Mouse (Mus musculus) embryo, embryonic 10.5 days (tissue): ENCODE measurements at regions not wholly inside any gene's neighbourhood (a gene's known extent, or its start where the extent isn't known, plus 50 kb on each side); places are given as distances from the start of the nearest gene placed in this dataset.
A peak's percentile ranks its signal among the peaks of the same experiment; 100 is the strongest.

Experiments
- DNase-seq: peaks from one replicate; pipeline ENCODE4 v3.0.0-alpha.2; 2015; ENCODE audit warnings: low spot score

DNA sequence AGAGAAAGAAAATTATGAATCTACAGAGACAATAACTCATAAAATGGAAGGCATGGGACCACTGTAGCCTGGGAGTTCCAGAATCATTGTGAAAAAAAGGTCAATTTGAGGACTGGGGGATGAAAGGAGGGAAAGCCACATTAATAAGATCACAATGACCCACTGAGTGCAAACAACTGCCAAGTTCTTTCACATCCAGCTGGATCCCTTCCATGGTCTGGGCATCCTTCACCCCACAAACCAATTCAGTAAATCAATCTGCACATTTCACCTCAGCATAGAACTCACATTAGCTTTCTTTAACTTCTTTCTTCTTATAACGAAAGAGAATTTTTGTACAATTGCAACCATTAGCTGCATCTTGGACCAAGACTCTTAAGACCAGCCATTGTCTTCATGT, 169.4 kb downstream of the Gm19410 start:
- no peak for DNase-seq

DNA sequence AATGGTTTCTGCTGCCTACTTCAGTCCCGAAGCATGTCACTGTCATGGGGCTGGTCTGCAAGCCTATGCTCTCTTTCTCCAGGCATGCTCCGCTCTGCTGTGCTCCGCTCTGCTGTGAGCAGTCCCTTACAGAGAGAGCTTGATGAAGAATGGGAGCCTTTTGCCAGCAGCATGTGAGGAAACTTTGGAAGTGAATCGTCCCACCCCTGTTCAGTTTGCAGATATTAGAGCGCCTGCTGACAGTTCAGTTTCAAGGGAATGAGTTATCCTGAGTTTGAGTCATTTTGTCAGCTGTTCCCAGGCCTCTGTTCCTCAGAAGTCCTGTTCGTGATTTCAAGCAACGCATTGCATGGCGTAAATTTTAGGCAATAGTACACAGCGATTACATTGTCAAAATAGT, 173.6 kb downstream of the Gm19410 start:
- no peak for DNase-seq

DNA sequence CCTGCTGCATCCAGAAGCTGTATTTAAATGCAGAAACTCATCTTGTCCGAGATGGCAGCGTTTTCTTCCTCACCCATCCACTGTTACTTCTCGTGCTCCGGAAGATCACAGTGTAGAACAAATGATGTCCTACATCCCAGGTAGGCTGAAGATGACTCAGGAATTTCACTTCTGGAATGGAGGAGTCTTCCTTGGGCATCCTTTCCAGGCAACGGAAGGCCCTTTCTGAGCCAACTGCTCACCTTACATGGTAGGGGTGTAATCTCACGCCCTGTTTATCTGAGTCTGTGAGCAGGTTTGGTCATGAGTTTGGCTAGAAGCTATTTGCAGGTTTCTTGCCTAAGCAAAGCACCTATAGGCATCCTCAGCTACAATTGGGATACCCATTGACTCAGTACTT, 176.9 kb downstream of the Gm19410 start:
- DNase-seq, result no peak

DNA sequence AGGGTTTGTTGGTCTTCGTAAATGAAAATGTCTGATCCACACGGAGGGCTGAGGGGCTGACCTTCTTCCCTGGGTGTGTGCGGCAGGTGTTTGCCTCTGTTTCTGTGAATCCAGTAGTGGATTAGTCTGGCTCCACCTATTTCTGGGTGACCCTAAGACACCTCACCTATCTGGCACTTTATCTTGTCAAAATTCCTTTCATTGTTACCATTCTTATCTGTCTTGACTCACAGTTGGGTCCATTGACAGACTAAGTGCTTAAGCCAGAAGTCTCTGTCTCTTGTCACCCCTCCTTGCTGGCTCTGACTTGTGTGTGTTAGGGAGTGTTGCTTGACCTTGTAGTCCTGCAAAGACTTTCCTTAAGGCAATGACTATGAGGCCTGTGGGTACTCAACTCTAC, 178.1 kb downstream of the Gm19410 start:
- DNase-seq, result no peak

DNA sequence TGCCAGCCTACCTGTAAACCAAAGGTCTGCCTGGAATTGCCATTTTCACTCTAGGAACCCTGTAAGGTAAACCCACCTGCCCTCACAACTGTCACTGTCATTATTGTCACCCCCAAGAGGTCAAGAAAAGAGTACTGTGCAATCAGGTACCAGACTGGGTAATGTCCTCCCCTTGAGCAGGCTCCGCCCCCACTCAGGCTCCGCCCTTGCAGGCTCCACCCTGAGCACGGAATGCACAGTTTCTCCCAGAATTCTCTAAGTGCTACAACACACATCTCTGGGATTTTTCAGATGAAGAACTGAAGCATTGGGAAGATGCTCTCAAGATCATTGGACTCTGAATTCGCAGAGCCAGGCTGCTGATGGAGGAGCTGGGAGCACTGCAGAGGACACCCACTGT, 178.9 kb downstream of the Gm19410 start:
- DNase-seq, result no peak

DNA sequence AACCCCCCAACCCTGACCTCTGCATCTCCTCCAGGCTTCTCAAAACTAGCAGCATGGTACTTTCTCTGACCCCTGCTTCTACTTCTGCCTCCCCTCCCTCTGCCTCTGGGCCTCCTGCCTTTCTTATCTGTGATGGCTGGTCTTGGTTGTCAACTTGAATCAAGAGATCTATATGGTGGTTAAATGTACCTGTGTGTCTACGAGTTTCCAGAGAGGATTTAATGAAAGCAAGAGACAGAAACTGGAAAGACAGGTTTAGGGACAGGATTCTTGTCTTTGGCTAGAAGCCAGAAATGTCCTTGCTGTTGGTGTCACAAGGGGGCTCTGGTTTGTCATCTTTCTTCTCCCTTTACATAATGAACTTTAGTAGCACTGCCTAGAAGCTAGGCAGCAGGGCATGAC, 180.9 kb downstream of the Gm19410 start:
- no peak for DNase-seq

DNA sequence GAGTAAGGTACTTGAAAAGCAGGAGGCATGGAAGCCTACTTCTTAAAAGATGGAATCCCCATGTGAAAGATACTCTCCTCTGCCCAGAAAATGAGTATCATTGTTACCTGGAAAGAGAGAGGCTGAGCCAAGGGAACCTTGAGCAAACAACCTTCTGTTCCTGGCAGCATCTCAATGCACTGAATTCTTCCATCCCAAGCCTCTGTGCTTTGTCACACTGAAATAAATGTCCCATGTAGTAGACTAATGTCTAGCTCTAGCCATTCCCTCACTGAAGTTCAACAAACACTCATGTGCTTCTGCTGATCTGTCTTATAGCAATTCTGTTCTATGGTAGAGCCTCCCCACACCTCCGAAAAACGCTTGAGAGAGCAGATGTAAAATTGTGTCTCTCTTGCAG, 182.6 kb downstream of the Gm19410 start:
- no peak for DNase-seq

DNA sequence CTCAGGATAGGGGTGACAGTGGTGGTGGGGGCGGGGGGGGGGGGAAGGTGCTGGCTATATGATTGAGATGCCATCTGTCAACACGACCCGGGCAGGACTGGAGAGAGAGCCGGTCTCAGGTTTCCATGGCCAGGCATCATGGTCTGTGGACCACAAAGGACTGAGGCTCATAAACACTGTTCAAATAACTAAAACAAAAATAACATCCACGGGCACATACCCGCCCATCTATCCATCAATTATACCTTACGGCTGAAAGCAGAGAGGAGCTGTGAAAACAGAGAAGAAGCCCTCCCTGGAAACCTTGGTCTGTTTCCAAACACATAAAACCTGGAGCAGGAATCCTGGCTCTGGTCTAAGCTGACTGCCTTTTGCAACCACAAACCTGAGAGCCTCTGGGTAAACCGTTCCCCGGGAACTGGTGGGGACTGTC, 183.2 kb downstream of the Gm19410 start:
- DNase-seq, result peak; percentile 54

DNA sequence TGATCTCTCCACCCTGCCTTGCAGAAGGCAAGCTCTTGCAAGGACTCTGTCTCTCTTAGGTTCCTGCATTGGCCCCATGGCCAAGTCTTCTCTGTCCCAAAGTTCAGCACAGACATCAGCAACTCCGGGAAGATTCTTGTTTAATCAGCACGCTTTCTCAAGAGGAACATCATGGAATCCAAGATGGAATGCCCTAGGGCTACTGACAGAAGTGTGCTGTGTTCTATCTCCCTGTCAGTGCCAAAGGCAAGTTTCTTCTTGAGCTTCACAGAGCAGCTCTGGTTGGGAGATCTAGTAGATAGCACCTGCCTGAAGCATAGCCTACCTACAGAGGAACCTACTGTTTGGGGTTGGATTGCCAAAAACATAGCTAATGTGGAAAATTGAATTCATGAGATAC, 189.9 kb downstream of the Gm19410 start:
- DNase-seq, result no peak

DNA sequence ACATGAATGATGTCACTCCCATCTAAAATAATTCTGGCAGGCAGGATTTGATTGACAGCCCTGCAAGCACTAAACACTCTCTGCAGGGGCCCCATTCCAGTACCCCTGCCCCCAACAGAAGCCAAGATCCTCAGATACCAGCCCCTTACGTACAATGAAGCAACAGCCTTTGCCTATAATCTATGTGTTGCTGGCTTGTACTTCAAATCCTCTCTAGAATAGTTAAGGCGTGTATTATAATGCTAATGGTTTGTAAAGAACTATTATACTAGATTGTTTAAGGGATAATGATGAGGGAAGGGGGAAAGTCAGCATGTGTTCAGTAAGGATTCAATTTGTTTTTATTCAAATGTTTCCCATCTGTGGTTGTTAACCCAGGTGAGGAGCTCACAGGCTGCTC, 190.7 kb downstream of the Gm19410 start:
- DNase-seq, result no peak

DNA sequence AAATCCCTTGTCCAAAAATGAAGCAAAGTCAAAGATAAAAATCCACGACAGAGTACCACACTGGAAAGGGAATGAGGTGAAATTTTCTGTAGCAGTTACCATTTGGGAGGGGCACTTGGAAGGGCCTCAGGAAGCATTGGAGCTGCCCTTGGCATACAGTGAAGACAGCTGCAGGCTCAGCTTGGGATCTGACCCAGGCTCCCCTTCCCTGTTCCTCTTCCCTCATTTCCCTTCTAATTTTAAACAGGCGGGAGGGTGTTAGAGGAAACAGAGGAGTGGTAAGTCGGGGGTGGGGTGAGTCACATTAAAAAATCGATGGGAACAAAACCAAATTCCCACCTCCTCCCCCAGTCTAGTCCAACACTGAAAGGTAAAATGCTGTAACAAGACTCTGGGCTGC, 193.6 kb downstream of the Gm19410 start:
- no peak for DNase-seq

DNA sequence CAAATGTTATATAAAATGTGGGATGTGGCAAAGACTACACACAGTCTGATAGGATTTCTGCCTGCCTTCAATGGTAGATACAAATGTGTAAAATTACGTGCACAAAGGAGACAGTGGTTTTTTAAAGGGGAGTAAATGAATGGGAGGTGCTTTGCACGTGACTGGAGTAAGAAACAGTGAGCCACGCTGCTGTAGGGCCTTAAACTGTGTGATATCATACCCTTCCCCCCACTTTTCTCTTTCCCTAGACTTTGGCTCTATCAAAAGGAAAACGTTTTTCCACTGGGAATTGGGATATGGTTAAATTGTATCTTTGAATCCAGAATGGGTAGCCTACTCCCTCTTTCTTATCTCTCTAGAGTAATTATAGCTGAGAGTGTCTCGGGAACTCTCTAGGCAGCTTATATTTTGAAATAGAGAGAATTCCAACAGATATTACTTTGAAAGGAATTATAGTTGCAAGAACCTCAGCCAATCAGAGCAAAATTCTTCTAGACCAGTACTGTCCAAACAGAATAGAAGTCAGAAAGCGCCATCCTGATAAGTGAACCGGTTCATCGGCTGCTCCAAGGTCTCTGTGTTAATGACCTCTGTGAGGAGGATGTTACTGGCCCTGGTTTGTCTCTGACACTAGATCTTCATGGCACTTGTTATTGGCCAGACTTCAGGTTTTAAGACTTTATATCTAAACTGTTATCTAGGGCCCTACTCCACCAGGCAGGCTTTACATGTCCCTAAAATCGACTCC, 195.5 kb downstream of the Gm19410 start:
- DNase-seq, result no peak

DNA sequence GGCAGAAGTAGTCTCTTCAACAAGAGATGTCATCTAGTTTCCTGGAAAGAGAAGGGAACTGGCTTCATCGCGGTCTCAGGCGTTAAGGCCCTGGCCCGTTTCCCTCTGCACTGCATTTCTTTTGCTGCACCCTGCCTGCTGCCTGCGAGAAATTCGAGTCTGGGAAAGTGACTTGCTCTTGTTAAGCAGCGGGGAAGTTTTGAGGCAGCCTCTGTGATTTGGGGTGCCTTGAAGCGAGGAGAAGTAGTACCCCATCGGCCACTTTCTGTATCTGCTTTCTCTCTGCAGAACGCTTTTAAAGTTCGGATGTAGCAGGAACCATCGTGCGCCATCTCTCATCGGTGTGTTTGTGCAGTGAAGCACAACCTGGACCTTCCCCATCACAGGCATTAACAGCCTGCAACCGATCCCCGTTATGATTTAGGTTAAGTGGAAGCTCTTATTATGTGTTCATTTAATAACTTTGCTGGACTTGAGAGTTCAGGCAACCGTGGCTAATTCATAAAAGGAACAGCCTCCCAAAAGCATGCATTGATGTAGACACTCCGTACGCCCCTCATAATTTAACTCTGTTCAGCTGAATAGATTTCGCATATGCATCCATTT, 196.1 kb downstream of the Gm19410 start:
- no peak for DNase-seq

DNA sequence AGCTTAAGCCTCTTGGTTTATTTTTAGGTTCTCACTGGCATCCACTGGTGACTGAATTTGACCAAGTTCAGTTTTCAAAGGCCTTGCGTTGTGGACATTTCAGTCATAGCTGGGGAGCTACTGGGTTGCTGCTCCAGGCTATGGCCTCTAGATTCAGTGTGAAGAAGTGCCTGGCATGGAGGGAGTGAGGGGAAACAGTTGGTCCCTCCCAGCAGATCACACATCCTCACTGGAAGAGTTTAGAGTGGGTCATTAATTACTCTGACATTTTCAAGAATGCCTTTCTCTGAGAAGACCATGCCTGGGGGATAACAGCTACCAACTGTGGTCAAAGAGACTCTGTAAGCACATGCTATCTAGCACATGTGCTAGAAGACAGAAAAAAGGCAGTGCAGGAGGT, 199.3 kb downstream of the Gm19410 start:
- peak; percentile 47 for DNase-seq

DNA sequence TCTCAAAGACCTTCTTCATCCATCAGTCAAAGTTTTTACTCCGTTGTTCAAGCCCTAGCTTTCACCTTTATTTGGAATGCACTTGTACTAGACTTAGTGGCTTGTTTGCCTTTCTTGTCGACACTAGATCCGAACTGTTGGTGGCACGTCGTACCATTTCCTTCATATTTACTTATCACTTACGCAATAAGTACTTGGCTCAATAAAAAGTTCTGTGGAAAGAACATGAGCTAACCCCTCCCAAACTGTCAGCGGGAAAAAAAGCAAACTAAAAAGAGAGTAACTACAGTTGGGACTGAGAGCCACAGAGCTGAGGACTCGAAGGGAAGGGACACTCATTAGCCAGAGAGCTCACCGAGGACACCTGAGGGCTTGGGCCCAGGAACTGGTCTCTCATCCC, 202.8 kb downstream of the Gm19410 start:
- no peak for DNase-seq

DNA sequence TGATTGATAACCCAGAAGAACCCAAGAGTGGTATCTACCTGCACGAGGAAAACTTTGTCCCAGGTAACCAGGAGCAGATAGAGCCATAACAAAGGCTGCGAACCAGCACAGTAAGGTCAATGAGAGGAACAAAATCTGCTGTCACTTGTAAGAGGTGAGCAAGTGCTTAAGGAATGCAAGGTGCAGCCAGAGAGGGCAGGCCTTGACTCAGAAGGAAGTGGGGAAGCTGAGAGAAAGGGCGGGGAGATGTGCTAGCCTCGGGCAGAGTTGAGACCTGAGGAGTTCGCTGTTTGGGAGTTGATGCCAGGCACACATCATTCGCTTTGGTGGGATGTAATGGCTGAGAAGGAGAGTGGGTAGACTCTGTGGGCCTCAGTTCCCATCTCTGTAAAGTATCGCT, 205.5 kb downstream of the Gm19410 start:
- no peak for DNase-seq

DNA sequence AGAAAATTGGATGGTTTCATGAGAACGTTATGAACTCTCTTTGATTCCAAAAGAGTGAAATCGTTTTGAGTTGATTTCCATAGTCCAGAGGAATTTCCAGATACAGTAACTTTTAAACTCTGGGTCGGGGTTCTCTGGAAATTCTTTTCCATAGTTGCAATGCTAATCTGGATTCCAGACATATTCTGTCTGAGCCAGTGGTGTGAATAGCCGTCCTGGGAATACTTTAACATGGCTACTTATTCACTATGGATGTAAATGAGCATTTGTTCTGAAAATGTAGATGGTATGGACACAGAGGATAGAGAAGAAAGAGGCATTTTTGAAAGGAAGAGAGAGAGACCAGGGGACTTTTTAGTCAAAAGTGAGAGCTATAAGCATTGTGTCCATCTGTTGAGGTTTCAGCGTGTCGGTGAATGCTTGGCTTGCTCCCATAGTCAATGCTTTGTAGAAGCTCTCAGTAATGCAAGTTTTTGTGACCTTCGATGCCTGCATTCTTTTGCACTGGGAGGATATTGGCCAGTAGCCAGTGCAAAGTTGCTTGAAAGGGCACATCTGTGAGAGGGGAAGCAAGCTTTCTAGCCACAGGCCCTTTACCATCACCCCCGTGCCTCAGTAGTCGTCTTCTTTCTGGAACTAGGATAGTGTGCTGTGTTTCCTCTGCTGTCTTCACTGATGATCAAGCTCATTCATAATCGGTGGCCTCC, 208.9 kb downstream of the Gm19410 start:
- no peak for DNase-seq

DNA sequence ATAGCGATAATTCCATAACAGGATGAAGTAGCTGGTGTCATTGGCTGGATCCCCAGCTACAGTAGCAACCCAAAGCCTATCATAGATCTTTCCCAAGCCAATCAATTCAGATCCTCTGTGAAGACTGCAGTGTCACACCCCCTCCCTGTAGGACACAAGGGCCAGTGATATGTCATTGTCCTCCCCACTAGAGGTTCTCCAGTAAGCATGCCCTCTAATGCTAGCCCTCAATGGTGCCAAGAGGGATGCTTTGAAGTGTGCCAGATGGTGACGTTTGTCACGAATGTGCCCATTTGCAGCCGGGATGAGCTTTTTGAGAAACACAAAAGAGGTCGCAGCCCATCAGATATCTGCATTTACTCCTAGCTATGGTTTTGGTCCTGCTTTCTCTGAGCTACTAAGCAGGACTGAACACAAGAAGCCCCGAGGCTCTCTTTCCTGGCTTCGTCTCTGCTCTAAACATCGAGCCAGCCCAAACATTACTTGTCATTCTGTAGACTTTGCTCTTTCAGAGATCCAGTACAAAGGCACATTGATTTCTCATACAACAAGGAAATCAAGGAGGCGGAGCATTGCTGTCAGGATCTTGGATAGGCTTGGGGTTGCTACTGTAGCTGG, 214.2 kb downstream of the Gm19410 start:
- DNase-seq, result no peak

DNA sequence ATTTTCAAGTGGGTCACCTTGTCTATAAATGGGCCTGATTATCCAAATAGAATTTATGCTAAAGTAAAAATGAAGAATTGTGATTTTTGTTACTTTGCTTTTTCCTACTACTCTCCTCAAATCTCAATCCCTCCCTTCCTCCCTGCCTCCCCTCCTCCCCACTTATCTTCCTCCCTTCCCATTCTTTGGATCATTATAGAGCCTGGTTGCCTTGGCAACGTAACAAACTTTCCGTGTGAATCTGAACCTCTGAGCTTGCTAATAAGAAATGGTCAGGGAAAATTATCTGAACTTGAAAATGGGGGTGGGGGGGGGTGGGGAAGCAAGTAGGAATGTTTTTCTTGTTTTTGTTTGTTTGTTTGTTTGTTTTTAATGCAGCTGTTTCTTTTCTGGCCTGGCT, 217.5 kb downstream of the Gm19410 start:
- DNase-seq, result no peak

DNA sequence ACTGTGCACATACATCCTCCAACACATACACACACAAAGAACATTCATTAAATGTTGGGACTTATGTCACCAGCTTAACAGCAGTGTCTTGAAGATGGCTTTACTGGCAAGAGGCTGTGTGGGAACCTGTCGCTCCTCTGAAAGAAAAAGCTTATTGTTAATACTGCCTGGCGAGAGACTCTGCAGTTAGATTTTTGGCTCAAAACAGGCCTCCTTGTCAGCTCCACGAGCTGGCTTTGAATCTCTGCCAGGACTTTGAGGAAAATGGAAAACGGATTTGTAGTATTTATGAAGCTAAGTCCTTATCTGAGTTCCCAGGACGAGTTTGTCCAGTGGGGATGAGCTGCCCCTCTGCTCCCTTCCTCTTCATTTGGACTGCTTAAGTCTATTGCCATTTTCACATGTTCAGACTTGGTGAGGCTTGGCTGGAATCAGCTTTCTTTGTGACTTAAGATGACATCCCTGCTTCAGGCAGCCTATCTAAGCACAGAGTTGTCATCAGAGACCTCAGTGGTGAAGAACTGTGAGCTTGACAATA, 219.6 kb downstream of the Gm19410 start:
- DNase-seq, result no peak

DNA sequence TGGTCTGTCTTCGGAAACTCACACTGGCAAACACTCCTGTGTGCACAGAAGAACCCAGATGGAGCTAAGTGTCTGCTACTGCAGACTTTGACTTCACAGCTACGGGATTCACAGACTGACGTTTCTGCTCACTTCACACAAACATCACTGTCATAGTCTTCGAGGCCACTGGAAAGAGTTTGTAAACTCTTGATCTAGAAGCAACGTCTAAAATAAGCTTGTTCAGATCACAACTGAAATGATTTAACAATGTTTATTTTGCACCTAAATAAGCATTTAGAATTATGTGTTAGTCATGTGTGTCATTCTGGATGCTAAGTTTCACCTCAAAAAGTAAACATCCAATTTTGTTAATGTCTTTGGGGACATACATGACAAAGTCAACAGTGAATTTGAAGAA, 221.7 kb downstream of the Gm19410 start:
- no peak for DNase-seq

DNA sequence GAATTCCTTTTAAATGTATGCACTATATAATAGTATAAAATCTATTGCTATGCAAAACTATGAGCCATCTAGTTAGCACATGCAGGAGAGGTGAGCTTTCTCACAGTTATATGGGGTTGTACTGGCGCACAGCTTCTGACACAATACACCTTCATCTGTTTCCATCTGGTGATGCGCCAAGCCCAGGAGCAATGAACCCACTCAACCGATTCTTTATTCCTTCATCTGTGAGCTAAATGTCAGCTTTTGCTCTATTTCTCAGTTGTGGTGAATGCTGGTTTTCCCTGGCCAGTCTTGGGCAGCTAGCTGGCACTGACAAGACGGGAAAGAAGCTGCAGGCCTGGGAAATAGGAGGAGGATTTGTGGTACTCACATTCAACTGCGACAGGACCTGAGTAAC, 225.4 kb downstream of the Gm19410 start:
- no peak for DNase-seq
